Mouse (Mus musculus): ENCODE results near the gene Neo1.
"Not testable (repeated sequence)": the region's sequence is repeated elsewhere in the genome, so short reads cannot be mapped to it uniquely, and the experiment has no call there.

The Neo1 gene

GRCm38 (mm10) chr9:58989255-58989928, 46.8 kb downstream of the Neo1 start:
- no peak for DNase-seq (ENCODE audit: low read depth, low spot score)

GRCm38 (mm10) chr9:58979034-58979433, 57.2 kb downstream of the Neo1 start:
- DNase-seq (ENCODE audit: low read depth, low spot score), result no peak

GRCm38 (mm10) chr9:58971154-58971553, 65.1 kb downstream of the Neo1 start:
- DNase-seq (ENCODE audit: low read depth, low spot score), result not testable (repeated sequence)

- DNase-seq (ENCODE audit: low read depth, low spot score), result no peak
These were observed 68.9 kb downstream of the Neo1 start for GRCm38 (mm10) chr9:58967371-58967770.

- no peak for DNase-seq (ENCODE audit: low read depth, low spot score)
These were observed 80.7 kb downstream of the Neo1 start for GRCm38 (mm10) chr9:58955507-58955906.

GRCm38 (mm10) chr9:58945910-58946309, 90.3 kb downstream of the Neo1 start:
- DNase-seq (ENCODE audit: low read depth, low spot score), result not testable (repeated sequence)

GRCm38 (mm10) chr9:58934776-58935175, 101.5 kb downstream of the Neo1 start:
- DNase-seq (ENCODE audit: low read depth, low spot score), result no peak

- peak; percentile 34 for DNase-seq (ENCODE audit: low read depth, low spot score)
These were observed 108.1 kb downstream of the Neo1 start for GRCm38 (mm10) chr9:58928103-58928502.

GRCm38 (mm10) chr9:58902869-58903585, 133.2 kb downstream of the Neo1 start:
- peak; percentile 44 for DNase-seq (ENCODE audit: low read depth, low spot score)

GRCm38 (mm10) chr9:58899602-58900001, 136.6 kb downstream of the Neo1 start:
- no peak for DNase-seq (ENCODE audit: low read depth, low spot score)

GRCm38 (mm10) chr9:58891840-58892640, 144.2 kb downstream of the Neo1 start:
- no peak for DNase-seq (ENCODE audit: low read depth, low spot score)

GRCm38 (mm10) chr9:58890893-58891292, 145.3 kb downstream of the Neo1 start:
- DNase-seq (ENCODE audit: low read depth, low spot score), result no peak

- no peak for DNase-seq (ENCODE audit: low read depth, low spot score)
These were observed 146.3 kb downstream of the Neo1 start for GRCm38 (mm10) chr9:58889782-58890448.

GRCm38 (mm10) chr9:58882686-58883085, 153.6 kb downstream of the Neo1 start:
- DNase-seq (ENCODE audit: low read depth, low spot score), result no peak

GRCm38 (mm10) chr9:58879836-58880235, 156.4 kb downstream of the Neo1 start:
- DNase-seq (ENCODE audit: low read depth, low spot score), result no peak

GRCm38 (mm10) chr9:58876946-58877625, 159.2 kb downstream of the Neo1 start:
- no peak for DNase-seq (ENCODE audit: low read depth, low spot score)

GRCm38 (mm10) chr9:58875439-58875838, 160.8 kb downstream of the Neo1 start:
- DNase-seq (ENCODE audit: low read depth, low spot score), result no peak

GRCm38 (mm10) chr9:58874354-58874753, 161.9 kb downstream of the Neo1 start:
- DNase-seq (ENCODE audit: low read depth, low spot score), result no peak

- peak; percentile 37 for DNase-seq (ENCODE audit: low read depth, low spot score)
These were observed 162.5 kb downstream of the Neo1 start for GRCm38 (mm10) chr9:58873541-58874324.

GRCm38 (mm10) chr9:58871141-58871540, 165.1 kb downstream of the Neo1 start:
- DNase-seq (ENCODE audit: low read depth, low spot score), result no peak

Measured in retina, adult 2 months (tissue).